Mouse (Mus musculus) right cerebral cortex, postnatal 36 days (tissue): Measurements from ENCODE around the gene Rai1.

ENCODE experiments used
- DNase-seq, 2 experiments: peaks; one replicate each; pipeline ENCODE4 v3.0.0; 2022; ENCODE audit warnings: low spot score in 2 of 2, mixed read lengths in 1 of 2

Rai1 gene

GRCm38 (mm10) chr11:60127048-60127447 lies 22.2 kb downstream of the Rai1 start:
- no peak for DNase-seq

DNA sequence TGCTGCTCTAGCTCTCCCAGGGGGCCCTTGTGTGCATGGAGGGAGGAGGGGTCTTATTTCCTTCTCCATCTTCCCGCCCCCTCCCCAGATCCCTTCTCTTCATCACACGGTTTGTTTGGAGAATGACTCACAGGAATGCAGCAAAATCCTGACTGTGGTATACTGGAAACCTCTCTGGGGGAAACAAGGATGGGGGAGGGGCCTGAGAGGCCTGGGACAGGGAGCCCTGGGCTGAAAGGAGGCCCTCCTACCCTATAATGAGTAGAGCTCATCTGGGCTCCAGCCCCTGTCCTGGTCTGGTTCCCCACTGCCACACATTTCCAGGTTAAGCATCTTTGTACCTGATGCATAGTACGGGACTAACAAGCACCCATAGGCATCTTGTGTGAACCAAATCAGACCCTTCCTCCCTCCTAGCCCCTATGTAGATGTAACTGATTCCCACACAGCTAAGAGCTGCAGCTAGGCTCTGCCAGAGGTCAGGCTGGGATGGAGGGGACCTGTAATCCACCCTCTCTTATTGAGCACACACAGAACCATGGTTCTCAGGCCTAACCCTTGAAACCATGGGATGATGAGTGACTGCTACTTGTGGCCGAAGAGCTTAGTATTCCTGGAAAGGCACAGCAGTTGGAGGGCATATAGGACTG lies 23.2 kb downstream of the Rai1 start:
- no peak for DNase-seq

- DNase-seq = no peak
Measured at GRCm38 (mm10) chr11:60130516-60130915, 25.7 kb downstream of the Rai1 start.

GRCm38 (mm10) chr11:60132061-60132460 lies 27.2 kb downstream of the Rai1 start:
- DNase-seq = no peak

DNA sequence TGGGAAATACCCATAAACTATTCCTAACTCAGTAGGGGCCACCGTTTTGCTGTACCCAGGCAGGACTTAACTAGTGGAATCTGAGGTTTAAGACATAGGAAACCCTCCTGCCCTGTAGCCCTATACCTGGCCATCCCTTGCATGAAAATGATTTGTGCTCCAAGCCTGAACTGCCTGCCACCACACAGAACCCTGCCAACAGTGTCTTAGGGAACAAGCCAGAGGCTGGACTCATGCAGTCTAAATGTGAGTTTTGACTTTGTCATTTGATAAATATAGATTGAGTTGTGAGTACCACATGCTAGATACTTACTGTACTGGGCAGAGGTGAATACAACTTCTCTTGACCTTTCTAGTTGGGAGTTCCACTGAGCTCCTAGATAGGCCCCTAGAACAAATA lies 31.7 kb downstream of the Rai1 start:
- no peak for DNase-seq

DNA sequence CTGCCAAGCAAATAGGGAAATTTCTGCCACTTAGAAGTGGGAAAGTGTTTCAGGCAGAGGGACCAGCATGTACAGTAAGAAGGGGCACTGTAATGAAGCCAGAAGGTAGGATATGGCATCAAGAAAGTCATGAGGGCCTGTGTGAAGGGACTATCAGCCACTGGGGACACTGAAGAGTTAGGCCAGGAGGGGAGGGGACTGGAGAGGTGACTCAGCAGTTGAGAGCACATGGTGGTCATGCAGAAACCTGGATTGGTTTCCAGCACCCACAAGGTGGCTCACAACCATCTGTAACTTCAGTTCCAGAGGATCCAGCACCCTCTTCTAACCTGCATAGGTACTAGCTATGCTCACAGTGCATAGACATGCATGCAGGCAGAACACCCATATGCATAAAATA lies 32.4 kb downstream of the Rai1 start:
- DNase-seq = no peak

GRCm38 (mm10) chr11:60139141-60139733 lies 34.4 kb downstream of the Rai1 start:
- DNase-seq = peak; percentile 66 to 67

GRCm38 (mm10) chr11:60139734-60140371 lies 35.0 kb downstream of the Rai1 start:
- peak; percentile 20 to 41 for DNase-seq

GRCm38 (mm10) chr11:60140586-60141284 lies 35.9 kb downstream of the Rai1 start:
- no peak for DNase-seq

DNA sequence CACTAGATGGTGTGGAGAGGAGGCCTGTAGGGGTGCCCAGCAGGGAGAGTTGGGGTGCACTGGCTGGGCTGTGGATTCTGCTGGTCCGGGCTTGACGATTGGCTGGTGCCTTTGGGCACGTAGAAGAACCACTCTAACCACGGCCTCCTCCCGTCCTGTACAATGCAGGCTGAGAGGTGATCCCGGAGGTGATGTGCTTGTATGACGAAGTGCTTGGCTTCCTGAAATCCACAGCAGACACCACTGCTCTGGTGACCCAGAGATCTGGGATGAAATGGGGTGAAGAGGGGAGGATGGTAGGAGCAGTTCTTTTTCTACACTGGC lies 36.4 kb downstream of the Rai1 start:
- DNase-seq = no peak

DNA sequence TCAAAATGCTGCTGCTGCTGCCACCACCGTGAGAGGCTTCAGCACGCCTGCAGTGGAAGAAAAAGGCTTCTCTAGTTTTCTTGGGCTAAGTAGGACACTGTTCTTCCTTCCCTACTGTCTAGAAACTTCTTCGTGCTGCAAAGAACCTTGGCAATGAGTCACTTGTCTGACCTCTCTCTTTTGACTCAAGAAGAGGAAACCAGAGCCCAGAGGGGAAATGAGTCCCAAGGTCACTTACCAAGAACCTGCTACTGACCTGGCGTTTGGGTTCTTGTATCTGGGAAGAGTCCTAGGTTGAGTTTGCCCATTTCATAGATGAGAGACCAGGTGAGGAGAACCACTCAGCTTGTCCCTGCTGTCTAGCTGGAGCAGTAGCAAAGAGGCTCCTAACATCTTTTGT lies 38.3 kb downstream of the Rai1 start:
- no peak for DNase-seq

DNA sequence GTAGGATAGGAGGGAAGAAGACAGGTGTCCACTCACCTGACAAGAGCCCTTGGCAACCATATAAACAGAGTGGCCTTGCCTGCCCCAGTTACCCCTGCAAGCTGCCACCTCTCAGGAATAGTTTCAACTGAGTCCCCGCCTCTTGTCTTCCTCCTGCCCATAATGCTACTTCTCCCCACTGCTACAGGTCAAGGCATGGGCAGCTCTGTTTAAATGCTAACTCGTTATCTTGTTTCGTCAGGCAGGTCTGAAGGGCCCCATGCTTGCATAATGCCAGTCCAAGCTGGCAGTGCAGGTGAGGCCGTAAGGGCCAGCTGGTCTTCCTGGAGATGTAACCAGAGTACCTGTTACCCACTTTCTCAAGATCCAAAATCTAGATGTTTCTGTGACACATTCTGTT lies 41.4 kb downstream of the Rai1 start:
- DNase-seq = no peak

DNA sequence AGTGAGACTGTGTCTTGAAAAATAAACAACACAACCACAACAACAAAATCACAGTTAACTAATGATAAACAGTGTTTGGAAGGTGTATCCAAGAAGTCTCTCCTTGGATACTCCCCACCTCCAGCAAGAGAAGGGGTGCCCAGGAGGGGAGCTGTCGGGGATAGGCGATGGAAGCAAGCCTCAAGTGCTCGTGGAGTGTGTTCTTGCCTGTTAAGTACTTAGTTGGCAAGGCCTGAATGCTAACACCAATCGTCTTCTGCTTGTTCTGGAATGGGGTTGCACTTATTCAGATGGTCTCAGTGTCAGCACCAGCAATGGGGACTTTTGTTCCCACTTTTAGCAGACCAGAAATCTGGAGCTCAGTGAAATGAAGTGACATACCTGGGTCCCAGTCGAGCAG lies 43.8 kb downstream of the Rai1 start:
- no peak for DNase-seq

- DNase-seq = no peak
Measured at GRCm38 (mm10) chr11:60149086-60149485, 44.3 kb downstream of the Rai1 start.

DNA sequence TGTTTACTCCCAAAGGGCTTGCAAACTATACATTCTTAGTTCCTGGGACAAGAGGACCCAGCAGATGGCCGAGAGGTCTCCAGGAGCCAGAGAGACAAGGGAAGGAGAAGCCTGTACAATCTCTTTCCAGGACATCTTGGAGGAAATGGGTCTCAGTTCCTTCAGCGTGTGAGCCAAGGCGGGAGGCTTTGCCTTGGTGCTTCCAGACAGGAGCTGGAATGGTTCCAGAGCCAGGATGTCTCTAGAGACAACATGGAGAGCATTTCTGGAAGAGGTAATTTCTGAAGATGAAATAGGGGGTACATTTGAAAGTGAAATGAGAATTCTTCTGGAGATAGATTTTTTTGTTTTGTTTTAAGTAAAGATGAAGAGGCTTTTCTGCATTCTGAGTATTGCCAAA lies 45.9 kb downstream of the Rai1 start:
- DNase-seq = no peak

- DNase-seq = no peak
Measured at GRCm38 (mm10) chr11:60152339-60152738, 47.5 kb downstream of the Rai1 start.

- DNase-seq = no peak
Measured at GRCm38 (mm10) chr11:60153936-60154335, 49.1 kb downstream of the Rai1 start.

- no peak for DNase-seq
Measured at GRCm38 (mm10) chr11:60155690-60156089, 50.9 kb downstream of the Rai1 start.

DNA sequence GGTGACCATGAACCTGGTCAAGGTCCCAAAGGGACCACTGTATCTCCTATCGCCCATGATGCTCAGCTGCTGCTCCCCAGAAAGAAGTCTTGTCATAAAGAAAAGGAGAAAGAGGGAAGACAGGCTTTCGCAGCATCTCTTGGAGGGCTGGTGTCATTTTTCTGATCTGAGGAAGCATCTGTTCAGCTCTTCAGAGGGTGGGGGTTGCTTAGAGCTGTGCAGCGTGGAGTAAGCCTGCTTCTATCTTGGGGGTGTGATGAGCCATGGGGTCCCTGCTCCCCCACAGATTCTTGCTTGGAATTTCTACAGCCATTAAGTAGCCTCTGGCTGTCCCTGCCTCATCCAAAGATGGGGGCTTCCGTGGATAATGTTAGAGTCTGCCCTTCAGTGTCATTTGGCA lies 53.5 kb downstream of the Rai1 start:
- DNase-seq = no peak

GRCm38 (mm10) chr11:60159955-60160354 lies 55.1 kb downstream of the Rai1 start:
- DNase-seq = no peak

- DNase-seq = no peak
Measured at GRCm38 (mm10) chr11:60160454-60161114, 55.8 kb downstream of the Rai1 start.

GRCm38 (mm10) chr11:60161146-60161874 lies 56.5 kb downstream of the Rai1 start:
- DNase-seq = no peak
